Mouse (Mus musculus): ENCODE measurements around the gene Chrdl2. TPM values are rescaled to one million over a fixed set of nuclear protein-coding genes. Genes with fewer than 3 reads are reported as not detected.
A peak's percentile ranks its signal among the peaks of the same experiment; 100 is the strongest.
"Not testable (repeated sequence)": the region's sequence is repeated elsewhere in the genome, so short reads cannot be mapped to it uniquely, and the experiment has no call there.

Gene Chrdl2
- polyA plus RNA-seq (2015; fragmentation: Nextera tagmentation; extraction: Ambion mirVana) = 0.90 and 0.95 TPM in 2 replicates

GRCm38 (mm10) chr7:100005790-100006189, at the start of gene Chrdl2:
Gene Chrdl2 (plus strand): TSS chr7:100006172.
- Histone ChIP-seq H3K27ac (ENCODE audit: low read length) (no peak within 1 kb of the TSS), H3K9me3 (ENCODE audit: low read length) (no peaks in the 10 kb centered on the region), H3K4me3 (ENCODE audit: low read length) (peak within 1 kb of the TSS; percentile 56), H3K4me1 (ENCODE audit: insufficient read depth, low read length) (peaks cover 5% of the 10 kb centered on the region; the same call in 1 of the 2 replicates), H3K4me2 (replicated peaks; ENCODE audit: low read depth, low read length) (peak within 1 kb of the TSS; percentile 92), H3K36me3 (ENCODE audit: insufficient read depth, low read length) (no peaks in the 10 kb centered on the region), H3K27me3 (ENCODE audit: insufficient read depth, low read length) (peaks cover 63% of the 10 kb centered on the region), H3K9ac (replicated peaks; ENCODE audit: low read length) (peak within 1 kb of the TSS; percentile 63)
- ATAC-seq (ENCODE audit: low FRiP score, low TSS enrichment) = peak; percentile 67
- 0% methylated on average over 22 of the region's 44 CpGs for WGBS

DNA sequence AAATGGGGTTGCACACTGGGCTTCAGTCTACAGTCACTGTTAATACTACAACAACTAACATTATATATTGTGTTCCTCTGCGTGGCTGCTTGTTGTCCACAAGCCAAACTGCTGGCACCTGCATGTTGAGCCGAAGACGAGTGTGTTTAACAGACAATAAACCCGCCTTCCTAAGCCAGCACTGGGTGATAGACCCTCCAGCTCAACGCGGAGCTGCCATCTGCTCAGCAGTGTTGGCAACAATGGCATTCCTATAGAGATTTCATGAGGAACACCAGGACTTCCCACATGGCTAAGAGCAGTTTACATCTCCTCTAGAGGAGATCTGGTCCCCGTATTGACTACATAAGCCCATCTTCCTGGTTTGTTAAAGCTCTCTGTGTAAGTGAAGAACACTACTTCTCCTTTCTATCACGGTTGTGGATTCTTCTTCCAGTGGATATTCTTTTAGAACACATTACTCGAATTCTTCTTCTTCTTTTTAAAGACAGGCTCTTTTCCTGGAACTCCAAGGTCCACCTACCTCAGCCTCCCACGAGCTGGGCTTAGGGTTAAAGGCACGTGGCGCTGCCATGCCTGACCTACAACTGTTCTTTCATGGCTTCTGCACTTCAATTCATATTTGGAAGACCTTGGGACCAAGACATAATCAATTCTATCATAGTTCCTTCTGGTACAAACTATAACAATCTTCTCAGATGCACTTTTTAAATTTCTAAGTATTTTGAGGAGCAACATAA, 48.6 kb upstream of the Chrdl2 start:
- Histone ChIP-seq H3K4me2 (replicated peaks; ENCODE audit: low read depth, low read length) (no peak overlapping the region), H3K9me3 (ENCODE audit: low read length) (no peaks in the 10 kb centered on the region), H3K9ac (replicated peaks; ENCODE audit: low read length) (no peak overlapping the region), H3K36me3 (ENCODE audit: insufficient read depth, low read length) (peaks cover 5% of the 10 kb centered on the region; the same call in 1 of the 2 replicates), H3K4me1 (ENCODE audit: insufficient read depth, low read length) (peaks cover 5% of the 10 kb centered on the region), H3K27ac (ENCODE audit: low read length) (no peak overlapping the region), H3K4me3 (ENCODE audit: low read length) (no peak overlapping the region), H3K27me3 (ENCODE audit: insufficient read depth, low read length) (no peaks in the 10 kb centered on the region)
- 68% methylated on average over 12 of the region's 12 CpGs for WGBS
- no peak for ATAC-seq (ENCODE audit: low FRiP score, low TSS enrichment)

DNA sequence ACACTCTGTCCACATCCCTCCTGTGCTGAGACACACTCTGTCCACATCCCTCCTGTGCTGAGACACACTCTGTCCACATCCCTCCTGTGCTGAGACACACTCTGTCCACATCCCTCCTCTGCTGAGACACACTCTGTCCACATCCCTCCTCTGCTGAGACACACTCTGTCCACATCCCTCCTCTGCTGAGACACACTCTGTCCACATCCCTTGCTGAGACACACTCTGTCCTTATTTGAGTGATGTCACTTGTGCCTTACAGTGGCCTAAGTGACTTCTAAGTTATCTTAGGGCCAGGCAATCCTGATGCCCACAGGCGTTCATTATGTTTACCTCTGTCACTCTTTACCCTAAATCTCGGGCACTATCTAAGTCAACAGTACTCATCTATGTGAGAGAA, 45.4 kb upstream of the Chrdl2 start:
- 72% methylated on average over 2 of the region's 2 CpGs for WGBS
- not testable (repeated sequence) for H3K27me3 ChIP-seq (ENCODE audit: insufficient read depth, low read length); H3K9me3 ChIP-seq (ENCODE audit: low read length); H3K4me2 ChIP-seq (replicated peaks; ENCODE audit: low read depth, low read length); H3K9ac ChIP-seq (replicated peaks; ENCODE audit: low read length); H3K27ac ChIP-seq (ENCODE audit: low read length); ATAC-seq (ENCODE audit: low FRiP score, low TSS enrichment); H3K36me3 ChIP-seq (ENCODE audit: insufficient read depth, low read length); H3K4me3 ChIP-seq (ENCODE audit: low read length)
- peaks cover 32% of the 10 kb centered on the region for H3K4me1 ChIP-seq (ENCODE audit: insufficient read depth, low read length)

DNA sequence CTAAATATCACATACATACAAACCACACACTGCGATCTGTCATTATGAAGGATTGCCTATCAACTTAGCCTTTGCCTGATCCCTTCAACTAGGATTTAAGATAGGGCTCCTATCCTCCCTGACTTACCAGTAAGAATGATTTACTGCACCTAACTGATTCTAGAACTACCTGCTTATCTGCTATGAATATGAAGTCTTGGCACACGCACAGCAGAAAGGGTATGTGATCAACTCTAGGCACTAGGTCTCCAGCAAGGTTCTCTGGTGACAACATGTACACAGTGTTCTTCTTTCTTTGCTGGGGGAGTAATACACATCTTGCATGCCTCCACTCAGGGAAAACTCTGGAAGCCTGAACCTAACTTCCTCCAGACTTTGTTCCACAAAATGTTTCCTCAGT, 44.5 kb upstream of the Chrdl2 start:
- H3K4me2 ChIP-seq (replicated peaks; ENCODE audit: low read depth, low read length) = no peak overlapping the region
- 90% methylated on average over 2 of the region's 2 CpGs for WGBS
- H3K36me3 ChIP-seq (ENCODE audit: insufficient read depth, low read length) = no peaks in the 10 kb centered on the region
- no peak for ATAC-seq (ENCODE audit: low FRiP score, low TSS enrichment)
- no peak overlapping the region for H3K4me3 ChIP-seq (ENCODE audit: low read length)
- peaks cover 40% of the 10 kb centered on the region for H3K4me1 ChIP-seq (ENCODE audit: insufficient read depth, low read length)
- H3K9me3 ChIP-seq (ENCODE audit: low read length) = no peaks in the 10 kb centered on the region
- H3K27me3 ChIP-seq (ENCODE audit: insufficient read depth, low read length) = no peaks in the 10 kb centered on the region
- no peak overlapping the region for H3K9ac ChIP-seq (replicated peaks; ENCODE audit: low read length)
- no peak overlapping the region for H3K27ac ChIP-seq (ENCODE audit: low read length)

DNA sequence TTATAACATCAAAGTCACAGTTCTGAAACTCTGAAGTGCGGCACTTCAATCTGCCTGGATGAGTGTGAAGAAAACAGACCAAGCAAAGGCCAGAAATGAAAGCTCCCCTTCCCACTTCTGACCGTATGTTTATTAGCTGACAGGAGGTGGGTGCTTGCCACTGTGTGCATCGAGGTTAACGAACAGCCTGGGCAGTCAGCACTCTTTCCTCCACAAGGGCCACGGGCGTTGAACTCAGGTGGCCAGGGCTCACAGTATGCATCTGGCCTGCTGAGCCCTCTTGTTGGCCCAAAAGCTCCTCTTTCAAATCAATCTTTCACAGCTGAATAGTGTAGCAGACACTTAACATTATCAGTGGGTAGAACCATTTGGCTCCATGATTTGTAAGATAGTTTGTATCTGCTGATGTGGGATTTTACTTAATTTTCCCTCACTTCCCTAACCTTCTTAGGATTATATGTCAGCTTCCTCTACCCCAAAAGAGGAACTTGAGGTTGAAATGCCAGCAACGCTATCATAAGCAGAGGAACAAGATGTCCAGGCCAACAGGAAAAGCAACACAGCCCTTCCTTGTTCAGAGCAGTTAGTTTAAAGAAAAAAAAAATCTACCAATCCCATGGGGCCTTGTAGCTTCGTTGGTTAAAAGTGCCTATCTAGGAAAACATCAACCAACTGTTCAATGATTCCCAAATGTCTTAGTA, 43.3 kb upstream of the Chrdl2 start:
- H3K9me3 ChIP-seq (ENCODE audit: low read length) = no peaks in the 10 kb centered on the region
- ATAC-seq (ENCODE audit: low FRiP score, low TSS enrichment) = peak; percentile 49
- no peaks in the 10 kb centered on the region for H3K27me3 ChIP-seq (ENCODE audit: insufficient read depth, low read length)
- H3K9ac ChIP-seq (replicated peaks; ENCODE audit: low read length) = no peak overlapping the region
- 54% methylated on average over 8 of the region's 8 CpGs for WGBS
- peaks cover 44% of the 10 kb centered on the region for H3K4me1 ChIP-seq (ENCODE audit: insufficient read depth, low read length)
- no peaks in the 10 kb centered on the region for H3K36me3 ChIP-seq (ENCODE audit: insufficient read depth, low read length)
- peak overlapping the region; percentile 77 for H3K27ac ChIP-seq (ENCODE audit: low read length)
- no peak overlapping the region for H3K4me3 ChIP-seq (ENCODE audit: low read length)
- 0 out of 2 replicates have a peak overlapping the region, but pooled peaks have one; percentile 8 for H3K4me2 ChIP-seq (replicated peaks; ENCODE audit: low read depth, low read length)

DNA sequence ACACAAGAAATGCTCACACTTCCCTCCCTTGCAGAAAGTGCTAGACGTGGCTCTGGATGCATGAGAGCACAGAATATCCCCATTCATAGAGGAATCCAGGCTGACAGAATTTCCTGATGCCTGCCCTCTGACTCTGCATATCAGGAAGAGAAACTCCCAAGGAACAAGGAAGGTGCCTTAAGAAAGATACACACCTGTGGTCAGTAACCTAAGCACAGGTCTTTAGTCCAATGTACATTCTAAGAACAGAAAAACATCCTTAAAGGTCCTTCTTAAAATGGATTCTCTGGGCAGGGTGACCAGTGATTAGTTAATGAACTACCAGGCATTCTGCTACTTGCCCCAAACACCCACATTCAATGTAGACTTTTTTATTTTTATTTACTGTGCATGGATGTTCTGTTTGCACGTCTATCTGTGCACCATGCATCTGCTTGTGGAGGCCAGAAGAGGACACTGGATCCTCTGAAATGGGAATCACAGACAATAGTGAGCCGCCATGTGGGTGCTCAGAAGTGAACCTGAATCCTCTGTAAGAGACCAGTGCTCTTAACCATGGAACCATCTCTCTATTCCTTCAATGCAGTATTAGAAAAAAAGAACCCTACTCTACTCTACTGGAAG, 42.6 kb upstream of the Chrdl2 start:
- ATAC-seq (ENCODE audit: low FRiP score, low TSS enrichment) = no peak
- peak overlapping the region; percentile 77 for H3K27ac ChIP-seq (ENCODE audit: low read length)
- H3K9me3 ChIP-seq (ENCODE audit: low read length) = no peaks in the 10 kb centered on the region
- H3K4me3 ChIP-seq (ENCODE audit: low read length) = no peak overlapping the region
- no peak overlapping the region for H3K9ac ChIP-seq (replicated peaks; ENCODE audit: low read length)
- WGBS = 64% methylated on average over 3 of the region's 3 CpGs
- no peaks in the 10 kb centered on the region for H3K36me3 ChIP-seq (ENCODE audit: insufficient read depth, low read length)
- peaks cover 44% of the 10 kb centered on the region for H3K4me1 ChIP-seq (ENCODE audit: insufficient read depth, low read length)
- no peak overlapping the region for H3K4me2 ChIP-seq (replicated peaks; ENCODE audit: low read depth, low read length)
- no peaks in the 10 kb centered on the region for H3K27me3 ChIP-seq (ENCODE audit: insufficient read depth, low read length)

DNA sequence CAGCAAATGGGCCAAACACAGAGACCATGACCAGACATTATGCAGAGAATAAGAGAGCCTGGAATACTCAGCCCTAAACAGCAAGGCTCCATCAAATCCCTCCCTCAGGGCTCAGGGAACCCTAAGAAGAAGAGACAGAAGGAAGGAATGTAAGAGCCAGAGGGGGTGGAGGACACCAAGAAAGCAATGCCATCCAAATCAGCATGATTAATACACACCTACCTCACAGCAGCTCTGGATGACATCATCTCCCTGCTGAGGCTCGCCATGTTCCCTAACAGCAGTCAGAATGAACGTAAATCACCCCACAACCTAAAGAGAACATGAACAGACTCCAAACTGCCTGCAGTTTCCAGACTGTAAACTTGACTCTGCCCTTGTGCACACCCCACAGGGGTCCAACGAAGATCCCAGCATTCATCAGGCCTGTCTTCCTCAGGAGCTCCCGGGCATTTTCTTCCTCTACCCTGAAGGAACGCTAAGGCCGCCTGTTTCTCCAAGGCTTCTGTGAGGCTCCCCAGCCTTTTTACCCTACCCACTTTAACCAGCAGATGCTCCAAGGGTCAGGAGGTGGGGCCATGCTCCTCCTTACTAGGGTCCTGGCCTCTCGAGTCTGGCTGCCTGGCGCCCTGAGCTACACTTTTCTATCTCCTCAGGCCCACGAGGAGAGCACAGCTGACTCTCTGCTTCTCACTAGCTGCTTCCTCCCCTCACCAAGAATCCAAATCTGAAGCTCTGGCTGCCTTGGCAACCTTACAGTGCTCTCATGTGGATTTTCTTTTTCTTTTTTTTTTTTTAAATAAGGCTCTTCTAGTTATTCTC, 40.7 kb upstream of the Chrdl2 start:
- ATAC-seq (ENCODE audit: low FRiP score, low TSS enrichment) = peak; percentile 50; the same call in 1 of the 2 replicates
- Histone ChIP-seq H3K9me3 (ENCODE audit: low read length) (no peaks in the 10 kb centered on the region), H3K4me2 (replicated peaks; ENCODE audit: low read depth, low read length) (0 out of 2 replicates have a peak overlapping the region, but pooled peaks have one; percentile 16), H3K9ac (replicated peaks; ENCODE audit: low read length) (peak overlapping the region; percentile 49; the same call in 1 of the 2 replicates), H3K4me1 (ENCODE audit: insufficient read depth, low read length) (peaks cover 62% of the 10 kb centered on the region), H3K27me3 (ENCODE audit: insufficient read depth, low read length) (no peaks in the 10 kb centered on the region), H3K4me3 (ENCODE audit: low read length) (no peak overlapping the region), H3K27ac (ENCODE audit: low read length) (peak overlapping the region; percentile 70), H3K36me3 (ENCODE audit: insufficient read depth, low read length) (no peaks in the 10 kb centered on the region)
- 13% methylated on average over 9 of the region's 9 CpGs for WGBS

DNA sequence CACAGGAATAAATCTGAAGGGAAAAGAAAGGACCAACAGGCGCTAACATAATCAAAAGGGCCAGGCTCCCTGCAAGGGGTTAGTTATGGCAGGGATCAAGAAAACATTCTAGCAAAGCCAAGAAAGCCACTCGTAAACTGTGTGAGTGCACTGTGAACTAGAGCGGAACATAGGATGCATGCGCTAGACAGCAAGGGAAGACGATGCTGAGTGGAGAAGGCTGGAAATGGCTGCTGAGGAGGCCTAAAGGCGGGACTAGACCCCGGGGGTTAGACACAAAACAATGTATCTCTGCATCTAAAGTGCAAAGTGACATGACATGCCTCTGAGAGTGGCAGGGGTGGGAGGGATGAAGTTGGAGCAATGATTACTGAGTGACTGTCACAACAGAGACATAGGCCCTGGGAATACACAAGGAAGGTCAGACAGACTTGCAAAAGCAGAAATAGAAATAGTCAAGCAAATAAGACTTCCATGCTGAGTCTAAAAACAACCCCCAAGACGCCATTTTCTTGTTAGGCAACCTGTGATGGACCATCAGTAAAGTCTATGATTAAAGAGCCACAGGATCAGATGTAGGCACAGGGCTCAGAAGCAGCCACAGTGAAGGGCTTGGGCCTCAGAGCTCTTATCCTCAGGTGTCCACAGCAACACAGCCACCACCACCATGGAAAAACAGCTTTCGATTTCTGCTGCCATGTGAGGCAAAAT, 39.8 kb upstream of the Chrdl2 start:
- Histone ChIP-seq H3K9me3 (ENCODE audit: low read length) (no peaks in the 10 kb centered on the region), H3K4me1 (ENCODE audit: insufficient read depth, low read length) (peaks cover 65% of the 10 kb centered on the region), H3K4me2 (replicated peaks; ENCODE audit: low read depth, low read length) (no peak overlapping the region), H3K4me3 (ENCODE audit: low read length) (no peak overlapping the region), H3K27me3 (ENCODE audit: insufficient read depth, low read length) (no peaks in the 10 kb centered on the region), H3K27ac (ENCODE audit: low read length) (0 out of 2 replicates have a peak overlapping the region, but pooled peaks have one; percentile 33), H3K36me3 (ENCODE audit: insufficient read depth, low read length) (no peaks in the 10 kb centered on the region), H3K9ac (replicated peaks; ENCODE audit: low read length) (no peak overlapping the region)
- ATAC-seq (ENCODE audit: low FRiP score, low TSS enrichment) = peak; percentile 47; the same call in 1 of the 2 replicates
- WGBS = 44% methylated on average over 9 of the region's 9 CpGs

GRCm38 (mm10) chr7:99969151-99969550, 36.8 kb upstream of the Chrdl2 start:
- Histone ChIP-seq H3K9me3 (ENCODE audit: low read length) (no peaks in the 10 kb centered on the region), H3K4me2 (replicated peaks; ENCODE audit: low read depth, low read length) (no peak overlapping the region), H3K4me3 (ENCODE audit: low read length) (no peak overlapping the region), H3K27me3 (ENCODE audit: insufficient read depth, low read length) (no peaks in the 10 kb centered on the region), H3K4me1 (ENCODE audit: insufficient read depth, low read length) (peaks cover 68% of the 10 kb centered on the region), H3K27ac (ENCODE audit: low read length) (no peak overlapping the region), H3K9ac (replicated peaks; ENCODE audit: low read length) (no peak overlapping the region), H3K36me3 (ENCODE audit: insufficient read depth, low read length) (no peaks in the 10 kb centered on the region)
- 74% methylated on average over 4 of the region's 4 CpGs for WGBS
- ATAC-seq (ENCODE audit: low FRiP score, low TSS enrichment) = no peak
